Mouse (Mus musculus): ENCODE data around the gene Olfr1012.

GRCm38 (mm10) chr2:85772413-85772812, 9.8 kb upstream of the Olfr1012 start, which contains the start of gene Olfr1014:
- TF ChIP-seq CTCF (IDR thresholded peaks at IDR 0.05; ENCODE audit: control insufficient read depth, insufficient read depth, low read length) (no peak), POLR2A (IDR thresholded peaks at IDR 0.05; ENCODE audit: borderline replicate concordance, control insufficient read depth, low read depth, low read length) (no peak)
